Mouse (Mus musculus): ENCODE measurements at regions not wholly inside any gene's neighbourhood (a gene's known extent, or its start where the extent isn't known, plus 50 kb on each side); places are given as distances from the start of the nearest gene placed in this dataset.

DNA sequence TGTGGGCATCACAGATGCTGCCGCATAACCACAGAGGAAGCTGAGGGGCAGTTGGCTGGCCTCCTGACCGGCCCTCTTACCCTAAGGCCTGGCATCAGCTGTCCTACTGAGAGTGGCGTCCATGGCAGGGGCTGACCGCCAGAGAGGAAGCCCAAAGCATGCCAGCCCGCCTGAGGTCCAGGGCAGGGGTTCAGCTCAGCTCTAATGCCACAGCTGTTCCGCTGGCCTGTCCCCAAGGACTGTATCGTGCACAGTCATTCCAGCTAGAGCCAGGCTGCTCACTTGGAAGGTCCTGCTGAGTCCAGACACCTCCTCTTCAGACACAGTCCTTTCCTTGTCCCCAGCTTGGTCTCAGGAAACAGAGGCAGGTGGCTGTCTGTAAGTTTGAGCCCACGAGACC lies 61.0 kb upstream of the Col13a1 start:
- TF ChIP-seq EP300 (IDR thresholded peaks at IDR 0.05; ENCODE audit: low read depth) (no peak), CTCF (IDR thresholded peaks at IDR 0.05; ENCODE audit: low read depth) (no peak)

All from liver, postnatal 0 days (tissue).